Mouse (Mus musculus) kidney, embryonic 16.5 days (tissue): ENCODE data around the gene Psmc3ip. TPM values are rescaled to one million over a fixed set of nuclear protein-coding genes. Genes with fewer than 3 reads are reported as not detected.

Source experiments
- ATAC-seq: fragments of 200-750 bp; cut with Nextera tagmentation; 2 replicates; pipeline ENCODE4 v1.8.0; 2017; ENCODE audit warnings: moderate TSS enrichment; ENCODE audit not compliant: low FRiP score, low TSS enrichment
- H3K27ac ChIP-seq: fragments of 300-500 bp; sonication (generic); 2 replicates; pipeline ENCODE4 v1.5.1; 2014; ENCODE audit warnings: low read length
- H3K27me3 ChIP-seq: fragments of 300-500 bp; sonication (generic); 2 replicates; pipeline ENCODE4 v1.6.1; 2014; ENCODE audit warnings: low read length, control low read depth, mixed read lengths; ENCODE audit not compliant: insufficient read depth
- H3K36me3 ChIP-seq: fragments of 300-500 bp; sonication (generic); 2 replicates; pipeline ENCODE4 v1.6.1; 2014; ENCODE audit warnings: low read length, control low read depth, mixed read lengths; ENCODE audit not compliant: insufficient read depth
- H3K4me1 ChIP-seq: fragments of 300-500 bp; sonication (generic); 2 replicates; pipeline ENCODE4 v1.6.1; 2014; ENCODE audit warnings: low read length, control low read depth, mixed read lengths; ENCODE audit not compliant: insufficient read depth
- H3K4me2 ChIP-seq: fragments of 300-500 bp; sonication (generic); replicated peaks from 2 replicates; pipeline ENCODE4 v1.6.1; 2014; ENCODE audit warnings: low read depth, low read length
- H3K4me3 ChIP-seq: fragments of 300-500 bp; sonication (generic); 2 replicates; pipeline ENCODE4 v1.5.1; 2014; ENCODE audit warnings: mild to moderate bottlenecking, low read length
- H3K9ac ChIP-seq: fragments of 300-500 bp; sonication (generic); replicated peaks from 2 replicates; pipeline ENCODE4 v1.6.1; 2014; ENCODE audit warnings: low read length
- H3K9me3 ChIP-seq: fragments of 300-500 bp; sonication (generic); 2 replicates; pipeline ENCODE4 v1.6.1; 2016; ENCODE audit warnings: low read length, control low read depth
- whole genome bisulfite sequencing: fragments of 180-500 bp; shearing (Covaris S2); extraction: QIAGEN DNeasy Blood & Tissue Kit; methylation state at CpG from one replicate; pipeline ENCODE4 v1.1.7; 2014; 5-methylcytosine and 5-hydroxymethylcytosine counted together
- polyA plus RNA-seq: library from polyadenylated mRNA; unstranded; fragments of >200 nt; fragmentation: Nextera tagmentation; extraction: Ambion mirVana; gene quantifications from 2 replicates; pipeline ENCODE4 v1.2.1, GENCODE M21; 2015

Psmc3ip gene
- polyA plus RNA-seq, 1 experiment from 2014 or later: 40.1 TPM

- ATAC-seq: peak; percentile 89
- Histone ChIP-seq H3K27me3 (peaks cover 3% of the 10 kb centered on the region; the same call in 1 of the 2 replicates), H3K9ac (peak within 1 kb of the TSS; percentile 67), H3K4me1 (peaks cover 19% of the 10 kb centered on the region), H3K36me3 (no peaks in the 10 kb centered on the region), H3K9me3 (no peaks in the 10 kb centered on the region), H3K4me3 (peak within 1 kb of the TSS; percentile 64), H3K27ac (no peak within 1 kb of the TSS), H3K4me2 (peak within 1 kb of the TSS; percentile 80)
- 5% methylated on average over 35 of the region's 35 CpGs for WGBS
Measured at GRCm38 (mm10) chr11:101069391-101070188, 25.6 kb downstream of the Psmc3ip start, which contains the start of gene Naglu. TSS of gene Naglu (plus strand) at chr11:101070012.

- Histone ChIP-seq H3K27me3 (peaks cover 3% of the 10 kb centered on the region; the same call in 1 of the 2 replicates), H3K9me3 (no peaks in the 10 kb centered on the region), H3K27ac (no peak overlapping the region), H3K9ac (peak overlapping the region; percentile 51), H3K36me3 (no peaks in the 10 kb centered on the region), H3K4me1 (peaks cover 40% of the 10 kb centered on the region), H3K4me2 (peak overlapping the region; percentile 60), H3K4me3 (peak overlapping the region; percentile 27)
- ATAC-seq: no peak
- 27% methylated on average over 18 of the region's 18 CpGs for WGBS
Measured at GRCm38 (mm10) chr11:101066549-101067412, 28.5 kb downstream of the Psmc3ip start.

GRCm38 (mm10) chr11:101065002-101065401 is 30.2 kb downstream of the Psmc3ip start:
- Histone ChIP-seq H3K4me2 (no peak overlapping the region), H3K4me1 (peaks cover 40% of the 10 kb centered on the region), H3K27me3 (peaks cover 3% of the 10 kb centered on the region; the same call in 1 of the 2 replicates), H3K9me3 (no peaks in the 10 kb centered on the region), H3K4me3 (no peak overlapping the region), H3K9ac (no peak overlapping the region), H3K27ac (no peak overlapping the region), H3K36me3 (no peaks in the 10 kb centered on the region)
- WGBS: 92% methylated on average over 9 of the region's 9 CpGs
- no peak for ATAC-seq

- H3K9ac ChIP-seq: no peak overlapping the region; the same call in 1 of the 2 replicates
- H3K4me1 ChIP-seq: peaks cover 43% of the 10 kb centered on the region
- H3K27ac ChIP-seq: peak overlapping the region; percentile 93
- no peak for ATAC-seq
- no peak overlapping the region for H3K4me2 ChIP-seq
- peaks cover 3% of the 10 kb centered on the region; the same call in 1 of the 2 replicates for H3K27me3 ChIP-seq
- 77% methylated on average over 4 of the region's 4 CpGs for WGBS
- no peaks in the 10 kb centered on the region for H3K9me3 ChIP-seq
- H3K36me3 ChIP-seq: no peaks in the 10 kb centered on the region
- H3K4me3 ChIP-seq: no peak overlapping the region
Measured at GRCm38 (mm10) chr11:101064462-101064861, 30.8 kb downstream of the Psmc3ip start.

GRCm38 (mm10) chr11:101063676-101064327 is 31.4 kb downstream of the Psmc3ip start:
- Histone ChIP-seq H3K4me2 (no peak overlapping the region), H3K4me3 (no peak overlapping the region), H3K9me3 (no peaks in the 10 kb centered on the region), H3K36me3 (no peaks in the 10 kb centered on the region), H3K9ac (peak overlapping the region; percentile 30), H3K4me1 (peaks cover 46% of the 10 kb centered on the region), H3K27me3 (peaks cover 1% of the 10 kb centered on the region; the same call in 1 of the 2 replicates), H3K27ac (peak overlapping the region; percentile 93)
- 19% methylated on average over 12 of the region's 12 CpGs for WGBS
- ATAC-seq: peak; percentile 62

- Histone ChIP-seq H3K27ac (peak overlapping the region; percentile 93), H3K4me1 (peaks cover 53% of the 10 kb centered on the region), H3K9me3 (no peaks in the 10 kb centered on the region), H3K27me3 (no peaks in the 10 kb centered on the region), H3K9ac (peak overlapping the region; percentile 30), H3K36me3 (no peaks in the 10 kb centered on the region), H3K4me2 (no peak overlapping the region), H3K4me3 (no peak overlapping the region)
- ATAC-seq: peak; percentile 8; the same call in 1 of the 2 replicates
- WGBS: 59% methylated on average over 14 of the region's 14 CpGs
Measured at GRCm38 (mm10) chr11:101062971-101063675, 32.1 kb downstream of the Psmc3ip start.

GRCm38 (mm10) chr11:101062165-101062884 is 32.9 kb downstream of the Psmc3ip start:
- H3K27me3 ChIP-seq: no peaks in the 10 kb centered on the region
- no peaks in the 10 kb centered on the region for H3K9me3 ChIP-seq
- 82% methylated on average over 12 of the region's 12 CpGs for WGBS
- H3K27ac ChIP-seq: peak overlapping the region; percentile 93; the same call in 1 of the 2 replicates
- peaks cover 55% of the 10 kb centered on the region for H3K4me1 ChIP-seq
- no peak for ATAC-seq
- no peak overlapping the region for H3K9ac ChIP-seq
- H3K4me3 ChIP-seq: no peak overlapping the region
- H3K4me2 ChIP-seq: no peak overlapping the region
- H3K36me3 ChIP-seq: no peaks in the 10 kb centered on the region

- Histone ChIP-seq H3K4me2 (no peak overlapping the region), H3K27me3 (no peaks in the 10 kb centered on the region), H3K4me3 (no peak overlapping the region), H3K9ac (no peak overlapping the region), H3K27ac (0 out of 2 replicates have a peak overlapping the region, but pooled peaks have one; percentile 73), H3K9me3 (no peaks in the 10 kb centered on the region), H3K4me1 (peaks cover 51% of the 10 kb centered on the region), H3K36me3 (no peaks in the 10 kb centered on the region)
- 89% methylated on average over 5 of the region's 5 CpGs for WGBS
- no peak for ATAC-seq
Measured at GRCm38 (mm10) chr11:101061049-101061448, 34.2 kb downstream of the Psmc3ip start.
